Mouse (Mus musculus) thymus, adult 2 months (tissue): ENCODE results near the gene Tssk4. TPM values are rescaled to one million over a fixed set of nuclear protein-coding genes. Genes with fewer than 3 reads are reported as not detected.

Source experiments
- DNase-seq: peaks from one replicate; pipeline ENCODE4 v3.0.0; 2021
- H3K27ac ChIP-seq: fragments of 200-500 bp; 2 replicates; pipeline ENCODE4 v1.5.1; 2012; ENCODE audit warnings: low read length, control low read depth; ENCODE audit not compliant: control insufficient read depth, insufficient read depth
- H3K27me3 ChIP-seq: fragments of 200-500 bp; 2 replicates; pipeline ENCODE4 v1.6.1; 2012; ENCODE audit warnings: mild to moderate bottlenecking, low read length, moderate library complexity, mixed read lengths; ENCODE audit not compliant: control insufficient read depth, insufficient read depth
- H3K36me3 ChIP-seq: fragments of 200-500 bp; 2 replicates; pipeline ENCODE4 v1.6.1; 2012; ENCODE audit warnings: mild to moderate bottlenecking, low read length, moderate library complexity; ENCODE audit not compliant: control insufficient read depth, insufficient read depth
- H3K4me1 ChIP-seq: fragments of 200-500 bp; replicated peaks from 2 replicates; pipeline ENCODE4 v1.6.1; 2012; ENCODE audit warnings: low read length; ENCODE audit not compliant: control insufficient read depth, insufficient read depth
- H3K4me3 ChIP-seq: fragments of 200-500 bp; 2 replicates; pipeline ENCODE4 v1.5.1; 2012; ENCODE audit warnings: mild to moderate bottlenecking, low read length, control low read depth, moderate library complexity; ENCODE audit not compliant: control insufficient read depth, insufficient read depth
- CTCF ChIP-seq: fragments of 200-500 bp; IDR thresholded peaks from 2 replicates; pipeline ENCODE4 v1.5.1; 2012; ENCODE audit warnings: mild to moderate bottlenecking, control low read depth, low read length, moderate library complexity, borderline replicate concordance; ENCODE audit not compliant: control insufficient read depth, poor library complexity, insufficient read depth; ENCODE audit errors: extremely low read depth
- POLR2A ChIP-seq: fragments of 200-500 bp; IDR thresholded peaks from 2 replicates; pipeline ENCODE4 v1.6.1; 2012; ENCODE audit warnings: mild to moderate bottlenecking, low read length, control low read depth, moderate library complexity; ENCODE audit not compliant: control insufficient read depth, poor library complexity, insufficient read depth; ENCODE audit errors: extremely low read depth
- WGBS: fragments of 180-500 bp; shearing (Covaris S2); methylation state at CpG from one replicate; pipeline ENCODE4 v1.1.7; 2018; 5-methylcytosine and 5-hydroxymethylcytosine counted together
- polyA plus RNA-seq: library from polyadenylated mRNA; depleted of rRNA; stranded (reverse); fragments of >200 nt; gene quantifications from 2 replicates; pipeline ENCODE4 v1.2.3, GENCODE M21; 2012; rRNA removed

The Tssk4 gene
- polyA plus RNA-seq, 1 experiment, result 2.6 TPM

DNA sequence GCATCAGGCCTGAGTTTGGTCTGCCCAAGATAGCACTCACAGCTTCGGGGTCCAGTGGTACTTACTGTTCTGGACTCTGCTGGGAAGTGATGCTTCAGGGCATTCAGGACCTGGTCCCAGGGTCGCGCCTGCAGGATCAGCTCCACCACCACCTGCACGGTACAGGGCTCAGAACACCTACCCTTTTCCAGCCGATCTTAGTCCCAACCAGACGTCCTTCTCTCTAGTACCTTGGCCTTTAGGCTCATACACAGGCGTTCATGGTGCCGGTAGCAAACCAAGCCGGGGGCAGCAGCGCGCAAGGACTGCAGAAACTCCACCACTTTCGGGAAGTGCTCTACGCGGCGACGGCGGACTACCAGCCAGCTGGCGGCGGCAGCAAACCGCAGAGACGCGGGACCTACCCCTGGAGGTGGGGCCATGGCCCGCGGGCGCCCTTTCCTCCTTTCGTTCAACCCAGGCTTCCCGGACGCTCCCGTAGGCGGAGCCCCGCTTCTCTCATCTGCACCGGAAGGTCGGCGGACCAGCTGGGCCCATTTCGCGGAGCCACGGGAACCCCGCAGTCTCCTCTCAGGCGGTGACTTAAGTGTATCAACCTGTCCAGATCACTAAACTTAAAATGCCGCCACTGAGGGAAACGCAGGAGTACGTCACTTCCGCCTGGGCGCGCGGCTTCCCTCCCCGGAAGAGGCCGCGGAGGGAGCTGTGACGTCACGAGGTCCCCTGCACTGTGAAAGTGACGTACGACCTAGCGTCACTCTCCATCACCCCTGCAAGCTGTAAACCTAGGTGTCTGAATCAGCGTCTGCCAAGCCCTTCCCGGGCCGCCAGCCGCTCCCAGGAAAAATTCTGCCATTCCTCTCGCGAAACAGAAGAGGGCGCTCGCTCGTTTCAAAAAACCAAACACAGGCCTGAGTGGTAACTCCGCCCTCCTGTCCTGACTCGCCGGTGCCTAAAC lies 31.5 kb downstream of the Tssk4 start, which contains the start of gene Tinf2:
TSS of gene Tinf2 (minus strand) at position 661 of the 958 bp plus-strand sequence.
- peaks cover 8% of the 10 kb centered on the region for H3K4me1 ChIP-seq
- WGBS, result under 1% methylated on average over 66 of the region's 66 CpGs
- TF ChIP-seq POLR2A, result 0 out of 2 replicates have a peak, but pooled peaks have one; percentile 20
- TF ChIP-seq CTCF, result peak; percentile 92
- H3K27ac ChIP-seq, result peak within 1 kb of the TSS; percentile 72
- H3K4me3 ChIP-seq, result peak within 1 kb of the TSS; percentile 62
- no peaks in the 10 kb centered on the region for H3K27me3 ChIP-seq
- H3K36me3 ChIP-seq, result peaks cover 34% of the 10 kb centered on the region
- peak; percentile 91 for DNase-seq

DNA sequence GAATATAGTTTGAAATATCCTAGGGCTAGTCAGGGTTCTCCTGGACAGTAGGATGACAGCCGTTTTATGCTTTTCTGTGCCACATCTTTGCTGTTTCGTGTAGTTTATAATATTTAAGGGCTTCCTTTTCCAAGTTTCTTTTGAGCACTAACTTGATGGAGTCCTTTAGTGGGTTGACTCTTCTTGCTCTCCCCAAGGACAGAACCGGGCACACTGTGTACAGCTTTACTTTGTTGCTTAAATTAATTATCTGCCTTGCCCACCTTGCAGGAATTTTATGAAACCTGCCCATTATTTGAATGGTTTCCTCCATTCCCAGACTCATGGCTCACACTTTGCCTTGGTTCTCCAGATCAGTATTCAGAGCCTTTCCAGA lies 32.1 kb downstream of the Tssk4 start:
- peaks cover 8% of the 10 kb centered on the region for H3K4me1 ChIP-seq
- 11% methylated on average over 3 of the region's 3 CpGs for WGBS
- TF ChIP-seq CTCF (no peak), POLR2A (no peak)
- peaks cover 29% of the 10 kb centered on the region for H3K36me3 ChIP-seq
- 0 out of 2 replicates have a peak overlapping the region, but pooled peaks have one; percentile 29 for H3K27ac ChIP-seq
- no peak for DNase-seq
- H3K27me3 ChIP-seq, result no peaks in the 10 kb centered on the region
- peak overlapping the region; percentile 62 for H3K4me3 ChIP-seq

DNA sequence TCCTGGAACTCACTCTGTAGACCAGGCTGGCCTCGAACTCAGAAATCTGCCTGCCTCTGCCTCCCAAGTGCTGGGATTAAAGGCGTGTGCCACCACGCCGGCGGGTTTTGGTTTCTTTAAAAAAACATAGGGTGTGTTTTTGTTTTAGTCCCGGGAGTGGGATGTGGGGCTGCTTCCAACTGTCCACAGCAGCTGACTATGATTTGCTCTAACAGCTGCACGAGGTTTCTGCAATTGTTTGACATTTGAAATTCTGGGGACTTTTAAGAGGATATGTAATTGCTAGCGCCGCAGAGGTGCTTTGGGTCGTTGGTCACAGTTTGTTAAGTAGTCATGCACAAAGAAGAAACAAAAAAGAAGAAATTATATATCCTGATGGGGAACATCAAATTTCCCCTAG lies 39.4 kb downstream of the Tssk4 start:
- 74% methylated on average over 10 of the region's 10 CpGs for WGBS
- Histone ChIP-seq H3K4me3 (no peak overlapping the region), H3K4me1 (no peaks in the 10 kb centered on the region), H3K27me3 (no peaks in the 10 kb centered on the region), H3K36me3 (no peaks in the 10 kb centered on the region), H3K27ac (no peak overlapping the region)
- DNase-seq, result no peak
- TF ChIP-seq CTCF, result no peak
- no peak for TF ChIP-seq POLR2A

DNA sequence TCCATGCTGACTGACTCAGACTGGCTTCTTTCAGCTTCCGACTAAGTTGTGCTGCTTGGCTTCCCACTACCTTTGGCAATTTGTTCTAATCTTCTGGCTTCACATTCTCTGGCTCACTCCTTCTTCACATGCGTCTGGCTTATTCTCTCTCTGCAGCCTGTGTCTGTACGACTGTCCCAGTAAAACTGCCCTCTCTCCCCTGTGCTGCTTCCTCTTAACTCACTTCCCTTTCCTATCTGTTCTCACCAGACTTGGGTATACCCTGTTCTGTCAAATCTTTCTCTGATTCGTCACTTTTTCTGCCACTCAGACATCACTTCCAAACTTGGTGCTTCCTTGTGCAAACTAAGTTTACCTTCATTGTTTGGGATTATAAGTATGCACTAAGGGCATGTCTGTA lies 47.2 kb downstream of the Tssk4 start:
- DNase-seq, result no peak
- Histone ChIP-seq H3K4me3 (no peak overlapping the region), H3K4me1 (no peaks in the 10 kb centered on the region), H3K27ac (no peak overlapping the region), H3K27me3 (no peaks in the 10 kb centered on the region), H3K36me3 (no peaks in the 10 kb centered on the region)
- no peak for TF ChIP-seq POLR2A
- no peak for TF ChIP-seq CTCF
- 69% methylated on average over 4 of the region's 4 CpGs for WGBS

DNA sequence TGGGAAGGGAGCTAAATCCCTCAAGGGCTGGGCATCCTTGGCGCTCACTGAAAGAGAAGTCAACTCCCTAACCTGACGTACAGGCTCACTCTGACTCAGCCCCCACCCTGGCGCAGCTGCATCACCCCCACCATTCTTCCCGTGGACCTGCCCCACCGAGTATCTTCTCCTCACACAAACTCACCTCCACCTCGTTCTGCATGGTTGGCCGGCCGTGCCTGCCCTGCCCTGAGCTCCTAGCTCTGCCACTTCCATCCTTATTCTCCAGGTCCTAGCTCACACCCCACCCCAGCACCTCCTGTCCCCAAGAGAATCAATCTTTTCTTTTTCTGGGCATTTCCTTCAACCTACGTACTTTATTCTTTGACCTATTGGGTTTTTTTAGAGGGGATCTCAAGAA lies 51.1 kb downstream of the Tssk4 start:
- H3K4me1 ChIP-seq, result no peaks in the 10 kb centered on the region
- no peak for DNase-seq

More for the DNA sequence above, 51.1 kb downstream of the Tssk4 start:
- Histone ChIP-seq H3K27ac (no peak overlapping the region), H3K27me3 (no peaks in the 10 kb centered on the region), H3K36me3 (no peaks in the 10 kb centered on the region), H3K4me3 (no peak overlapping the region)
- TF ChIP-seq POLR2A (no peak), CTCF (no peak)
- 88% methylated on average over 9 of the region's 9 CpGs for WGBS

Other genes starting within 250 kb of the Tssk4 start
- 38.3 and 46.8 TPM in 2 replicates for gene Dhrs4, start 171.4 kb upstream of the Tssk4 start, polyA plus RNA-seq
- gene Carmil3, start 159.5 kb upstream of the Tssk4 start, polyA plus RNA-seq, result 20.6 and 25.4 TPM in 2 replicates
- 0.98 and 1.0 TPM in 2 replicates for gene Cpne6, start 139.7 kb upstream of the Tssk4 start, polyA plus RNA-seq
- gene Nrl, start 125.2 kb upstream of the Tssk4 start, polyA plus RNA-seq, result 0.50 and 0.70 TPM in 2 replicates
- 13.2 and 13.3 TPM in 2 replicates for gene Pck2, start 109.9 kb upstream of the Tssk4 start, polyA plus RNA-seq
- 76.8 and 77.7 TPM in 2 replicates for gene Dcaf11, start 90.2 kb upstream of the Tssk4 start, polyA plus RNA-seq
- 8.2 and 8.3 TPM in 2 replicates for gene A730061H03Rik, start 89.8 kb upstream of the Tssk4 start, polyA plus RNA-seq
- gene Fitm1, start 74.6 kb upstream of the Tssk4 start, polyA plus RNA-seq, result 1.7 and 20.2 TPM in 2 replicates
- gene Psme1, start 72.1 kb upstream of the Tssk4 start, polyA plus RNA-seq, result 129 and 136 TPM in 2 replicates
- gene Emc9, start 64.9 kb upstream of the Tssk4 start, polyA plus RNA-seq, result 7.4 and 13.4 TPM in 2 replicates
- 98.7 and 104 TPM in 2 replicates for gene Psme2, start 59.1 kb upstream of the Tssk4 start, polyA plus RNA-seq
- gene Rnf31, start 58.5 kb upstream of the Tssk4 start, polyA plus RNA-seq, result 84.0 and 89.3 TPM in 2 replicates
- gene Irf9, start 46.6 kb upstream of the Tssk4 start, polyA plus RNA-seq, result 135 and 162 TPM in 2 replicates
- gene Rec8, start 32.1 kb upstream of the Tssk4 start, polyA plus RNA-seq, result 2.9 and 3.7 TPM in 2 replicates
- gene Ipo4, start 14.2 kb upstream of the Tssk4 start, polyA plus RNA-seq, result 68.1 and 71.6 TPM in 2 replicates
- gene Gm49378, start 12.3 kb upstream of the Tssk4 start, polyA plus RNA-seq, result 10.2 and 10.9 TPM in 2 replicates
- 98.1 and 102 TPM in 2 replicates for gene Tm9sf1, start 6.4 kb upstream of the Tssk4 start, polyA plus RNA-seq
- gene Mdp1, start 10.3 kb downstream of the Tssk4 start, polyA plus RNA-seq, result 34.7 and 45.8 TPM in 2 replicates
- gene Gmpr2, start 21.8 kb downstream of the Tssk4 start, polyA plus RNA-seq, result 27.8 and 40.9 TPM in 2 replicates
- 292 and 416 TPM in 2 replicates for gene Nedd8, start 21.9 kb downstream of the Tssk4 start, polyA plus RNA-seq
- 51.5 and 51.9 TPM in 2 replicates for gene Tinf2, start 31.6 kb downstream of the Tssk4 start, polyA plus RNA-seq
- 7.2 and 8.2 TPM in 2 replicates for gene Tgm1, start 63.7 kb downstream of the Tssk4 start, polyA plus RNA-seq
- 80.5 and 84.9 TPM in 2 replicates for gene Rabggta, start 72.1 kb downstream of the Tssk4 start, polyA plus RNA-seq
- gene Dhrs1, start 95.5 kb downstream of the Tssk4 start, polyA plus RNA-seq, result 78.9 and 93.5 TPM in 2 replicates
- gene Nop9, start 95.5 kb downstream of the Tssk4 start, polyA plus RNA-seq, result 41.5 and 43.6 TPM in 2 replicates
- gene Cideb, start 108.3 kb downstream of the Tssk4 start, polyA plus RNA-seq, result 1.8 and 2.7 TPM in 2 replicates
- gene Ltb4r2, start 111.2 kb downstream of the Tssk4 start, polyA plus RNA-seq, result 1.7 and 1.8 TPM in 2 replicates
- gene Ltb4r1, start 115.8 kb downstream of the Tssk4 start, polyA plus RNA-seq, result 2.6 and 2.8 TPM in 2 replicates
- 7.4 and 11.2 TPM in 2 replicates for gene Adcy4, start 133.9 kb downstream of the Tssk4 start, polyA plus RNA-seq
- gene Ripk3, start 138.7 kb downstream of the Tssk4 start, polyA plus RNA-seq, result 66.8 and 84.4 TPM in 2 replicates
- 2.3 and 2.7 TPM in 2 replicates for gene Nfatc4, start 173.0 kb downstream of the Tssk4 start, polyA plus RNA-seq
- gene Nynrin, start 203.8 kb downstream of the Tssk4 start, polyA plus RNA-seq, result 2.0 and 2.1 TPM in 2 replicates
- 0.04 and 0.09 TPM in 2 replicates for gene Cbln3, start 234.2 kb downstream of the Tssk4 start, polyA plus RNA-seq
- gene Khnyn, start 234.8 kb downstream of the Tssk4 start, polyA plus RNA-seq, result 33.7 and 35.5 TPM in 2 replicates